Mouse (Mus musculus): ENCODE results near the gene Bod1l.

The Bod1l gene

DNA sequence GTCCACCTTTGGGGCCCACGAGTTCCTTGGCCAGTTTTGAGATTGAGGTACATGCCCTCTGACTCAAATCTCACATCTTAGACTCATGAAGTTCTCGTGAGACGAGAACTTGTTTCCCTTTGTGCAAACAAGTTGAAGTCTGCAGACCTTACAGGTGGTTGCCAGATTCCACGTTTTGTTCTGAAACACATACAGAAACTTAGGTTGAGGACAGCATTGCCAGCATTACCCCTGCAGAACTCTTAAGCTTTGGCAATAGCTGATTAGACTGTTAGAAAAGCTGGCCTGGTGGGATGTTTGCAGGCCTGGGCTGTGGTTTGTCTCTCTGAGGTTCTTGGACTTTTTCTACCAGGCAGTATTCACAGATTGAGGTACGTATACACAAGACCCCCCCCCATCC is 86.8 kb downstream of the Bod1l start:
- no peak for DNase-seq

DNA sequence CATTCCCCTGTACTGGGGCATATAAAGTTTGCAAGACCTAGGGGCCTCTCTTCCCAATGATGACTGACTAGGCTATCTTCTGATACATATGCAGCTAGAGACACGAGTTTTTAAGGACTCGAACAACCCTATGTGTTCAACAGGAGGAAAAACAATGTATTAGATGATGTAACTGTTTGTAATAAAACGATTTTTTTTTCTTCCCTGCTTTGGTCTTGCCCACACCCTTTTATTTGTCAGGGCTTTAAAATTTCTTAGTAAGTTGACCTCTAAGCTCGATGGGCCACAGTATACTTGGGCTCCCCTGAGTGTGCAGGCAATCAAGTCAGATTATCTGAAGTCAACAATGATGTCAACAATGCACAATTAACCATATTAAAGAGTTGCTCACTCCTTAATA is 87.7 kb downstream of the Bod1l start:
- no peak for DNase-seq

DNA sequence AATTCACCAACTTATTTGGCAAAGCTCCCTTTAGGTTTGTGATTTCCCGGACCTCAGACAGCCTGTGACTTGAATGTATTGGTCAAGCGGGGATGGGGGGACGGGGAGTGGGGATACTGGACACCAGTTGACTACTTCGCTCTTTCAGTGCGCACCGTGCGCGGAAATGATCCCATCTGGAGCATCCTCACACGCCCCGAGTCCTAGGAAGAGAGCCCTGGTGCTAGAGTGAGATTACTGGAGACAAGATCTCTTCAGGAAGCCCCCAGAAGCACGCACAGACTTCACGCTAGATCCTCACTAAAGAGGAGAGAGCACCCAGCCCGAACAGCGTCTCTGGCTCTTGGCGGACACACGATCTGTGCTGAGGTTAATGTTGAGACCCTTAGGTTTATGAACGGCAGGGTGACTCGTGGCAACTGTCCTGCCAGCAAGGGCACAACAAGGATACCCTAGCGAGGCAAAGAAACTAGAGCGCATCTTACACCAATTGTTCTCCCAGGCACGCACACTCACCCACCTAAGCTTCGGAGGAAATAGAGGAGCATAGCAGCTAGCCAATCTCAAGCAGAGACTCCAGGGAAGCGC is 88.6 kb downstream of the Bod1l start:
- no peak for DNase-seq

DNA sequence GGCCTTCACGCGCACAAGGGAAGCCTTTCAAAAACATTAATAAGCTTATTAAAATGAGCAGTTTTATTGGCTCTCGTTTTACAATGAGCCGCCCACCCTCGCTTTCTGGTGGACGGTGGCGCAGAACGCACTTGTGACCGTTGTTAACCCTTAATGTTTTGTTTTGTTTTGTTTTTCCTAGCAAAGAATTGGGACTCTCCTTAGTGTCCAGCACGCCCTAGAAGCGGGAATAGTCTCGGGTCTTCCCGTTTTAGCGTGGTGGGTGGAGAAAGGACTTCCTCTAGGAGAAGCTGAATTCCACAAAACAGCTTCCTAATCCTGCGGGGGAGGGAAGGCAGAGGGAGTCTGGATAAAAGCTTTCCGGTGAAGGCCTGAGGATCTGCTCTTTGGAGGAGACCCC is 89.3 kb downstream of the Bod1l start:
- DNase-seq, result no peak

DNA sequence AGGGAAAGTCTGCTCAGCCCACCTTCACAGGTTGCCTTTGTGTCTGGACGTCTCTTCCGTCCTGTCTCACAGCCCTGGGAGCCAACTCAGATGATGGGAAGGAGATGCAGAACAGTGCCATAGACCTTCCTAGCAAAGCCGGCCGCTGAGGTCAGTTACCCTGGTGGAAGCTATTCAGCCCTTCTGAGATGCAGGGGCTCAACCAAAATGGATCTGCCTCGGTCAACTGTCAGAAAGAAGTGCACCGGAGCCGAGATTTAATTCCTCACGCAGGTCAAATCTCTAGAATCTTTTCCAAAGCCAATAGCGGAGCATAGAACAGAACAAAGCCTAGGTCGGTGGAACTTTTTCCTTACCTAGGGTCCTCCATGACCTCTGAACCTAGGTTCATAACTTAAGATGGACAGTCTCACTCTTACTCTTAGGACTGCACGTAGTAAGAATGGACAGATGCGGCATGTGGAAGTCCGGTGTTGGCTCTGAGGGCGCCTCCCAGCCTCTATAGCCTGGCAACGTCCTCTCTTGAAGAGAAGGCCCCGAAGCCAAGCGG is 89.8 kb downstream of the Bod1l start:
- no peak for DNase-seq

DNA sequence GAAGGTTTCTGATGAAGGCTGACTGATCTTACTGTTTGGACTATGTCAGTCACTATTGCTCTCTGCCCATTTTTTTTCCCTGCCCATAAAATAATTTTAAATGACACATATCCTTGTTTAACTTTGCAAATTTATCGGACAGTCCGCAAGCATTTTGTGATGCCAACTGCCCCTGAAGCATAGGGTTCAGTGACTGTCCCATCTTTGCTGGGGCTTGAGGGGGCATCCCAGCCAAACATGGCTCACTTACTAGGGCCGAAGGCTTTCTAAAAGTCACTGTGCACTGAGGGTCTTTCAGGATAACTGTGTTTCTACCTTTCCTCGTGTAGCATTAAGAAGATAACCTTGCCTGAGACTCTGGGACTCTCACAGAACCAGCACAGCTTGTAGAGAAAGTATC is 91.4 kb downstream of the Bod1l start:
- no peak for DNase-seq

DNA sequence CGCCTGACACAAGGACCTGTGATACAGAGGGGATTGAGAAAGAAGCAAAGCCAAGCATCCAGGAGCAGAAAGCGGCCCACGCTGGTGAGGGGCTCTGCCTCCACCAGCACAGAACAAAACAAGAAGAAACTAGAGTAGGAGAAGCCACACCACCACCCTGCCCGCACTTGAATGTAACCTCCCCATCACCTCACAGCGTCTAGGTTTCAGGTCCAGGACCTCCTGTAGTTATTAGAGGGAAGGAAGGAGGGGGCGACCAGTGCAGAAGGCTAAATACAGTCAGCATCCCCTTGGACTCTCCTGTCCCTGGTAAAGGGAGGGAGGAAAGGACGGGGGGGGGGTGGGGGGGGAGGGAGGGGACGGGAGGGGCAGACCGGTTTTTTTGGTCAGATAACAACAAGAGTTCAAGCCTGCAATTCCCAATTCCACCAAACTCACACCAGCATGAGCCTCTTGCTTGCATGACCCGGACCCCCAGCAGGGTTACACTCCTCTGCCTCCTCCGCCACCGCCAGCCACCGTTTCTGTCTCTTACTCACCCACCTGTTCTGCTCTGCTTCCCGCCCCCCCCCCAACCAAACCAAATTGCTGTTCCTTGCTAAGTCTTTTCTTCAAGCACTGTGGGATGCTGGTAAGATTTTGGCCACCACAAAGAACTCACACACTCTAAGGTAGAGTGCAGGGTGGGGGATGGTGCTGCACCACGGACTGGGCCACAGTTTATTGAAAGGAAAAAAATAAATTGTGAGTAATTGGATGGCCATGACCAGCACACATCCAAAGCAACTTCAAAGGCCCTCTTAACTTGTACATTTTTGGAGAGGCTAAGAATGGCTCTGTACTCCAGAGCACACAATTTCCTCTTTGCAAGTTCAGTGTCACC is 99.0 kb downstream of the Bod1l start:
- no peak for DNase-seq

DNA sequence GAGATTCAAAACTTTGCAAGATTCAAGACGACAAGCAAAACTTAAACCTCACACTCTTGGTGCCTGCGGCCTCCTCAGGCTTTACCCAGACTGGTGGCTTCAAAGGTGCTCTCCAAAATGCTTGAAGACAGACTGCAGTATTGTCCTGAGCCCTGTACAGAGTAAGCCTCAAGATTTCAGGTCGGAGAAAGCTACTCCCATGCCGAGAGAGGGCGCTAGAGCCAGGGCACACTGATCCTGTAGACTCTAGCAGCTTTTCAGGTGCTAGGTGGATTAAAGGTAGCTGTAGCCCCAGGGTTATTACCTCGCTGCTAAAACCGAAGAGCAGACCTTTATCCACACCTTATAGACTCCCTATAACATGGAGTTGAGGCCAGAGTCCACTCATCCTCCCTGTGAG is 99.9 kb downstream of the Bod1l start:
- no peak for DNase-seq

DNA sequence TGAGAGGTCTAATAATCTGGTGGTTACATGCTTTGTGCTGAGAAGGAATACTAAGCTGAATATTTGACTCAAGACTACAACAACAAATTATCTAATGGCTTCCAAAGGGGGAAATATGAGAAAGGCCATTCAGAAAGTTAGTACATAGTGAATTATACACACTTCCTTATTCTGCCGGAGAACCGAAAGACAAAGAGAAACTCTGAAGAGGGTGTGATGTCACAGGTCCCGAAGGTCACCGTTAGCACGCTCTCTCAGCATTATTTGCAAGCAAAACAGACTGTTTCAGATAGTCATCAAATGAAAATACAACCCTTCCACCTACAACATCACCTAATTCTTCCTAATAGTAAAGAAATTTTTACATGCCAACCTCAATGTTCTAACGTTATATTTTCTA is 105.3 kb downstream of the Bod1l start:
- DNase-seq, result no peak
